Mouse (Mus musculus) spleen, adult 2 months (tissue): ENCODE results near the gene Rc3h2. TPM values are rescaled to one million over a fixed set of nuclear protein-coding genes. Genes with fewer than 3 reads are reported as not detected.
A peak's percentile ranks its signal among the peaks of the same experiment; 100 is the strongest.

Experiments
- DNase-seq, 2 experiments: peaks; one replicate each; pipeline versions ENCODE4 v3.0.0 to v3.0.0-alpha.2; 2012 to 2021; ENCODE audit warnings: low spot score in 2 of 2, low read depth in 1 of 2
- H3K27ac ChIP-seq: fragments of 200-500 bp; 2 replicates; pipeline ENCODE4 v1.5.1; 2012; ENCODE audit warnings: low read length, inconsistent platforms; ENCODE audit not compliant: insufficient read depth
- H3K27me3 ChIP-seq: fragments of 200-500 bp; 2 replicates; pipeline ENCODE4 v1.6.1; 2012; ENCODE audit warnings: mild to moderate bottlenecking, moderate library complexity, low read length, inconsistent platforms; ENCODE audit not compliant: control insufficient read depth, insufficient read depth
- H3K36me3 ChIP-seq: fragments of 200-500 bp; 2 replicates; pipeline ENCODE4 v1.6.1; 2012; ENCODE audit warnings: mild to moderate bottlenecking, low read length, inconsistent platforms; ENCODE audit not compliant: control insufficient read depth, insufficient read depth
- H3K4me1 ChIP-seq: fragments of 200-500 bp; 2 replicates; pipeline ENCODE4 v1.6.1; 2011; ENCODE audit warnings: inconsistent platforms; ENCODE audit not compliant: control insufficient read depth, insufficient read depth, insufficient read length
- H3K4me3 ChIP-seq: fragments of 200-500 bp; 2 replicates; pipeline ENCODE4 v1.5.1; 2011; ENCODE audit warnings: mild to moderate bottlenecking, inconsistent platforms; ENCODE audit not compliant: insufficient read depth, insufficient read length; ENCODE audit errors: extremely low read depth
- CTCF ChIP-seq: fragments of 200-500 bp; IDR thresholded peaks from 2 replicates; pipeline ENCODE4 v1.5.1; 2011; ENCODE audit warnings: mild to moderate bottlenecking, inconsistent platforms; ENCODE audit not compliant: insufficient read depth, insufficient read length, insufficient replicate concordance; ENCODE audit errors: extremely low read depth
- POLR2A ChIP-seq: fragments of 200-500 bp; IDR thresholded peaks from 2 replicates; pipeline ENCODE4 v1.6.1; 2011; ENCODE audit warnings: low read depth, low read length, inconsistent platforms
- whole genome bisulfite sequencing: fragments of 180-500 bp; shearing (Covaris S2); methylation state at CpG from one replicate; pipeline ENCODE4 v1.1.7; 2018; 5-methylcytosine and 5-hydroxymethylcytosine counted together
- polyA plus RNA-seq: library from polyadenylated mRNA; depleted of rRNA; stranded (reverse); fragments of >200 nt; gene quantifications from 2 replicates; pipeline ENCODE4 v1.2.3, GENCODE M21; 2012; rRNA removed

Gene Rc3h2
- polyA plus RNA-seq = 4.4 and 4.7 TPM in 2 replicates

- peak; percentile 60 for TF ChIP-seq POLR2A
- no peak for TF ChIP-seq CTCF
- 1% methylated on average over 70 of the region's 75 CpGs for WGBS
- H3K27me3 ChIP-seq = no peaks in the 10 kb centered on the region
- no peaks in the 10 kb centered on the region; the same call in 1 of the 2 replicates for H3K36me3 ChIP-seq
- peak; percentile 92 to 95 for DNase-seq
- H3K4me1 ChIP-seq = no peaks in the 10 kb centered on the region; the same call in none of the 2 replicates
- peak within 1 kb of the TSS; percentile 83 for H3K27ac ChIP-seq
- H3K4me3 ChIP-seq = peak within 1 kb of the TSS; percentile 78
Measured at GRCm38 (mm10) chr2:37422306-37423304, at the start of gene Rc3h2. TSS of gene Rc3h2 (minus strand) at chr2:37422903.

- H3K4me3 ChIP-seq = no peak overlapping the region
- H3K4me1 ChIP-seq = no peaks in the 10 kb centered on the region
- H3K36me3 ChIP-seq = peaks cover 1% of the 10 kb centered on the region; the same call in 1 of the 2 replicates
- DNase-seq = no peak
- H3K27me3 ChIP-seq = no peaks in the 10 kb centered on the region
- no peak for TF ChIP-seq POLR2A
- no peak for TF ChIP-seq CTCF
- H3K27ac ChIP-seq = no peak overlapping the region
- WGBS = 89% methylated on average over 4 of the region's 4 CpGs
Measured at GRCm38 (mm10) chr2:37466266-37466665, 43.6 kb upstream of the Rc3h2 start.

- no peak overlapping the region for H3K4me3 ChIP-seq
- no peaks in the 10 kb centered on the region for H3K36me3 ChIP-seq
- no peaks in the 10 kb centered on the region for H3K27me3 ChIP-seq
- TF ChIP-seq CTCF (no peak), POLR2A (no peak)
- no peak for DNase-seq
- WGBS = 97% methylated on average over 4 of the region's 4 CpGs
- H3K27ac ChIP-seq = no peak overlapping the region
- H3K4me1 ChIP-seq = no peaks in the 10 kb centered on the region
Measured at GRCm38 (mm10) chr2:37460707-37461106, 38.0 kb upstream of the Rc3h2 start.

GRCm38 (mm10) chr2:37452376-37452760 is 29.7 kb upstream of the Rc3h2 start:
- peak overlapping the region; percentile 50; the same call in 1 of the 2 replicates for H3K27ac ChIP-seq
- no peak for DNase-seq

GRCm38 (mm10) chr2:37451667-37452375 is 29.1 kb upstream of the Rc3h2 start:
- Histone ChIP-seq H3K4me3 (peak overlapping the region; percentile 85), H3K27me3 (no peaks in the 10 kb centered on the region), H3K27ac (peak overlapping the region; percentile 54), H3K36me3 (no peaks in the 10 kb centered on the region), H3K4me1 (no peaks in the 10 kb centered on the region)
- TF ChIP-seq CTCF (no peak), POLR2A (peak; percentile 51)
- peak; percentile 86 to 92 for DNase-seq
- WGBS = 9% methylated on average over 31 of the region's 44 CpGs

More at GRCm38 (mm10) chr2:37452376-37452760, 29.7 kb upstream of the Rc3h2 start:
- no peak for TF ChIP-seq POLR2A
- no peak for TF ChIP-seq CTCF
- Histone ChIP-seq H3K4me3 (peak overlapping the region; percentile 85), H3K36me3 (no peaks in the 10 kb centered on the region), H3K27me3 (no peaks in the 10 kb centered on the region), H3K4me1 (no peaks in the 10 kb centered on the region)
- under 1% methylated on average over 21 of the region's 24 CpGs for WGBS

- Histone ChIP-seq H3K4me3 (peak within 1 kb of the TSS; percentile 97), H3K27ac (peak within 1 kb of the TSS; percentile 78), H3K36me3 (no peaks in the 10 kb centered on the region), H3K4me1 (no peaks in the 10 kb centered on the region; the same call in 1 of the 2 replicates), H3K27me3 (no peaks in the 10 kb centered on the region)
- no peak for TF ChIP-seq CTCF
- peak; percentile 57; the same call in 1 of the 2 replicates for TF ChIP-seq POLR2A
- WGBS = under 1% methylated on average over 51 of the region's 51 CpGs
- peak; percentile 74 to 94 for DNase-seq
Measured at GRCm38 (mm10) chr2:37442611-37443591, 20.2 kb upstream of the Rc3h2 start, which contains the start of the genes Zbtb26, Zbtb6 and Rabgap1. TSS of gene Zbtb26 (minus strand) at chr2:37443135. TSS of gene Zbtb6 (minus strand) at chr2:37443171. TSS of gene Rabgap1 (plus strand) at chr2:37443279.
